Comparison of ENCODE assay signal across 1 mouse cellular context in genomic region chr6:71830690-71831580, GRCm38 (mm10).
TF ChIP-seq lines count a peak whose summit lies in the region.

Immt (plus strand) TSS chr6:71831331.

TF ChIP-seq in MEL, 35 proteins besides CTCF, POLR2A, EP300 and RAD21 (continued from another document):
- TF ChIP-seq POLR2AphosphoS5 (IDR thresholded peaks at IDR 0.05; ENCODE audit: borderline replicate concordance, low read depth, low read length) (0 out of 2 replicates have a peak, but pooled peaks have one; percentile 19), KAT2A (conservative IDR thresholded peaks at IDR 0.05; ENCODE audit: low read depth, low read length) (peak; percentile 86), NELFE (IDR thresholded peaks at IDR 0.05; ENCODE audit: low read depth, low read length) (peak; percentile 92)
